Mouse (Mus musculus) ES-E14 (cell line): ENCODE results near the gene Heyl.

Experiments
- CHD2 ChIP-seq: IDR thresholded peaks from 2 replicates; pipeline ENCODE4 v1.6.1; 2014; ENCODE audit warnings: mild to moderate bottlenecking, low read depth, low read length, inconsistent platforms
- HCFC1 ChIP-seq: IDR thresholded peaks from 2 replicates; pipeline ENCODE4 v1.6.1; 2012; ENCODE audit warnings: low read length, inconsistent platforms, borderline replicate concordance; ENCODE audit not compliant: insufficient read depth
- MAFK ChIP-seq: IDR thresholded peaks from 2 replicates; pipeline ENCODE4 v1.6.1; 2014; ENCODE audit warnings: mild to moderate bottlenecking, low read depth, low read length, inconsistent platforms; ENCODE audit not compliant: insufficient read depth
- ZC3H11A ChIP-seq: IDR thresholded peaks from 2 replicates; pipeline ENCODE4 v1.6.1; 2012; ENCODE audit warnings: low read depth, mild to moderate bottlenecking, inconsistent platforms, low read length, borderline replicate concordance
- ZNF384 ChIP-seq: IDR thresholded peaks from 2 replicates; pipeline ENCODE4 v1.6.1; 2012; ENCODE audit warnings: low read depth, low read length, inconsistent platforms

DNA sequence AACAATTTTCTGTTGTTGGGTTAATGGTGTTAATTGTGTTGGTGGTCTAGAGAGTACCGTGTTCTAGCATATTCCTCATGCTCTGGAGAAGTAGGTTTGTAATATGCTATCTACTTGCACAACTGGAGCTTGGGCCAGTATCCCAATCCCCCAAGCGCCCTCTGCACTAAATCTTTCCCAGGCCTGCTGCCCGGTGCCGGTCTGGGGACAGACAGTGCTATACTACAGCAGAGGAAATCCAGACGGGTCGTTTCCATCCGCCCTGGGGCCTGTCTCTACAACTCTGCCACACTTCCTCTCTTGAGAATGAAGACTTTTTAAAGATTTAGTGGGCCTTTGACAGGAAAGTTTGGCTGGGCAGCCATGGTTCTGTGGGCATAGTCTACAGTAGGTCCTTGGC lies 59.6 kb downstream of the Heyl start:
- TF ChIP-seq CHD2 (no peak), ZNF384 (no peak), ZC3H11A (no peak), HCFC1 (no peak), MAFK (no peak)
